Mouse (Mus musculus): ENCODE data around the gene Glrp1. TPM values are rescaled to one million over a fixed set of nuclear protein-coding genes. Genes with fewer than 3 reads are reported as not detected.

Gene Glrp1
- polyA plus RNA-seq, 1 experiment, result 0.07 TPM

DNA sequence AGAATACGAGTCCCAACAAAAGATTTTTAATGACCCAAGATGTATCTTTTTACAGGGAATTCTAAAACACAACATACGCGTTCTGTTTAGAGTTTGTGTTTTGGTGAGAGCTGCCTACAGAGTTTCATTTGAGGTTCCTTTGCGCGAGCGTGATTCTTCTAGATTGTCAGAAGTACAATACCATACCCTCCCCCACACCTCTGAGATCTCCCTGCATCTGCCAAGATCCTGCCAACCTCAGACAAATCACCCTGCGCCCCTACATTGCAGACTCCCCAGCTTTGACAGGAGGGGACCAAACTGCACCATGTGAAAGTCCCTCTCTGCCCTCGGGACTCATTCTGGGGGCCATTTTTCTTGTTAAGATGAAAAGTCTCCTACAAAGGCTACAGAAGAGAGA is 29.3 kb downstream of the Glrp1 start:
- 67% methylated on average over 8 of the region's 8 CpGs for WGBS

DNA sequence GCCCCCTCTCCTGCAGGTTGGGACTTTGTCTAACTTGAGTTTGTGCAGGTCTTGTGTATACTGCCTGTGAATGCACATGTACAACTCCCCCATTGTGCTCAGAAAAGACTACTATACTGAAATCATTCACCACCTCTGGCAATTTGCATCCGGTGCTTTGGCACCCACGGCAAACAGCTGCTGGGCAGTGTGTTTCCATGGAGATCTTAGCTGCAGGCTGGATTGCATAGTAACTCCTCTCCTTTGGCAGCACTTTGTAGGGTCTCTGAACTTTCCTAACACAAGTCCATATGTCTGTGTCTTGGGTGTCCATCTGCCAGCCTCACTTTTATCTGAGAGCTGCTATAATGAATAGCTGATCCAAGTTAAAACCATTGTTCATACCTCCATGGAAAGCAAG is 31.7 kb downstream of the Glrp1 start:
- Histone ChIP-seq H3K4me3 (replicated peaks; ENCODE audit: insufficient read depth, low read depth, low read length) (no peak overlapping the region), H3K27ac (ENCODE audit: insufficient read depth, low read length) (no peak overlapping the region), H3K27me3 (ENCODE audit: control insufficient read depth, insufficient read depth, low read length) (no peaks in the 10 kb centered on the region), H3K4me1 (ENCODE audit: control insufficient read depth, insufficient read depth, low read length) (no peaks in the 10 kb centered on the region)
- no peak for DNase-seq
- TF ChIP-seq POLR2A (IDR thresholded peaks at IDR 0.05; ENCODE audit: borderline replicate concordance, insufficient read depth, low read length), result no peak
- no peak for TF ChIP-seq CTCF (IDR thresholded peaks at IDR 0.05; ENCODE audit: borderline replicate concordance, insufficient read depth, low read depth, low read length)
- 8% methylated on average over 2 of the region's 2 CpGs for WGBS

More for the DNA sequence above, 29.3 kb downstream of the Glrp1 start:
- Histone ChIP-seq H3K4me3 (replicated peaks; ENCODE audit: insufficient read depth, low read depth, low read length) (no peak overlapping the region), H3K27ac (ENCODE audit: insufficient read depth, low read length) (no peak overlapping the region), H3K4me1 (ENCODE audit: control insufficient read depth, insufficient read depth, low read length) (no peaks in the 10 kb centered on the region), H3K27me3 (ENCODE audit: control insufficient read depth, insufficient read depth, low read length) (no peaks in the 10 kb centered on the region)
- TF ChIP-seq POLR2A (IDR thresholded peaks at IDR 0.05; ENCODE audit: borderline replicate concordance, insufficient read depth, low read length), result no peak
- no peak for TF ChIP-seq CTCF (IDR thresholded peaks at IDR 0.05; ENCODE audit: borderline replicate concordance, insufficient read depth, low read depth, low read length)
- DNase-seq, result no peak

DNA sequence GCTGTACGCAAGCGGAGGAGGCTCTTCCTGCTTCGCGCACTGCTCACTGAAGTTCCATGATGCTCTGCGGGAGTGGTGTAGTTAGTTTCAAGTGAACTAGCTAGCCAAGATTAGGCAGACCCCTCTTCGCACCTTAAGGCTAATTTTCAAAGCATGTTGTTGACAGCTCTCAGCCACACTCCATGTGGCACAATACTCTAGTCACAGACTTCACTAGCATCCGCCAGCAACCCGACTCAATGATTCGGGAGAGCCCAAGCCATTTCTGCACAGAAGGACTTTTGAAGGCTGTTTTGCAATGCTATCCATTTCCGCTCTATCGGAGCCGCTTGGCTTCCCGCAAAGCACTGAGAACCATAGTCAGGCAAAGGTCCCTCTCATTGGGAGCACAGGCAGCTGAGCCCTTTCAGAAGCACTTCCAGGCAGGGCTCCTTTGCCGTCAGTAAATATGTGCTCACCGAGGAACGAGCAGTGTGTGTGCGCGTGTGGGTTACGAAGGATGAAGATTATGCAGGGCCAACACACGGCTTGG is 33.2 kb downstream of the Glrp1 start:
- no peak for TF ChIP-seq POLR2A (IDR thresholded peaks at IDR 0.05; ENCODE audit: borderline replicate concordance, insufficient read depth, low read length)
- no peak for TF ChIP-seq CTCF (IDR thresholded peaks at IDR 0.05; ENCODE audit: borderline replicate concordance, insufficient read depth, low read depth, low read length)
- H3K27me3 ChIP-seq (ENCODE audit: control insufficient read depth, insufficient read depth, low read length), result no peaks in the 10 kb centered on the region

DNA sequence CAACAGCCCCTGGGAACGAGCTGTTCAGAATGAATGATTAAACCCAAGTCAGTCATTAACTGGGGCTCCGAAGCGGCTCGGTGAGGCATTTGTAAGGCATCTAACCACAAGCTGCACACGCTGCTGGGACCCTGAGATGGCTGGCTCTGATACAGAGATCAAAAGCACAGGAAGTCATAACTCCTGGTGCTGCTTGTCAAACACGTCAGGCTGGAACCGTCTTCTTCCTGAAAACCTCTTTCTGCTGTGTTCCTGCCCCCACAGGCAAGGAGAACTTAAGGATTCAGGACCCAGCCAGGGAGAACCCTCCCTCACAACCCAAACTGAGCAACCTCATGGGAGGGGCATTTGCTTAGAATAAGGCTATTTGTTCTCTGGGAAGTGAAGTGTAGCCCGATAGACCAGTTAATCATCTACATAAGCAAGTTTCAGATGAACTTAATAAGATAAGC is 34.3 kb downstream of the Glrp1 start:
- DNase-seq, result no peak
- Histone ChIP-seq H3K27ac (ENCODE audit: insufficient read depth, low read length) (no peak overlapping the region), H3K27me3 (ENCODE audit: control insufficient read depth, insufficient read depth, low read length) (no peaks in the 10 kb centered on the region), H3K4me3 (replicated peaks; ENCODE audit: insufficient read depth, low read depth, low read length) (no peak overlapping the region), H3K4me1 (ENCODE audit: control insufficient read depth, insufficient read depth, low read length) (no peaks in the 10 kb centered on the region)
- WGBS, result 63% methylated on average over 8 of the region's 8 CpGs
- TF ChIP-seq CTCF (IDR thresholded peaks at IDR 0.05; ENCODE audit: borderline replicate concordance, insufficient read depth, low read depth, low read length) (no peak), POLR2A (IDR thresholded peaks at IDR 0.05; ENCODE audit: borderline replicate concordance, insufficient read depth, low read length) (no peak)

More for the DNA sequence above, 33.2 kb downstream of the Glrp1 start:
- H3K27ac ChIP-seq (ENCODE audit: insufficient read depth, low read length), result no peak overlapping the region
- no peak for DNase-seq
- no peak overlapping the region for H3K4me3 ChIP-seq (replicated peaks; ENCODE audit: insufficient read depth, low read depth, low read length)
- H3K4me1 ChIP-seq (ENCODE audit: control insufficient read depth, insufficient read depth, low read length), result no peaks in the 10 kb centered on the region
- WGBS, result 79% methylated on average over 20 of the region's 20 CpGs

DNA sequence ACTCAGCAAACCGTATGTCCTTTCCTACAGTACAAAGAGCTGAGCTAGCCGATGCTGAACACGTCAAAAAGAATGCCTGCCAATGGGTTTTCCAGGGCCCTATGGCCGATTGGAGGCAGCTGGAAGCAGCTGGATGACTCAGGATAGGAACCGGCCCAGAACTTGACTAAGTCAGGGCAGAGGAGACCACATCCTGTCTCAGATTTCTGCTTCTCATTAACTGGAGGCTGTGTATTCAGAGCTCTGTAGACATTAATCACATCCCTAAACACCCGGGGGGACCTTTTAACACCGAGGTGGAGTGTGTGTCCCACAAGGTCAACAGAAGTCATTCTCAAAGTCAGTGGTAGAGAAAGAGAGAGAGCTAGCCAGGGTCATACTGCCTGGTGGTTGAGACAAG is 35.3 kb downstream of the Glrp1 start:
- Histone ChIP-seq H3K27me3 (ENCODE audit: control insufficient read depth, insufficient read depth, low read length) (no peaks in the 10 kb centered on the region), H3K4me3 (replicated peaks; ENCODE audit: insufficient read depth, low read depth, low read length) (no peak overlapping the region), H3K27ac (ENCODE audit: insufficient read depth, low read length) (no peak overlapping the region), H3K4me1 (ENCODE audit: control insufficient read depth, insufficient read depth, low read length) (no peaks in the 10 kb centered on the region)
- DNase-seq, result no peak
- TF ChIP-seq CTCF (IDR thresholded peaks at IDR 0.05; ENCODE audit: borderline replicate concordance, insufficient read depth, low read depth, low read length) (no peak), POLR2A (IDR thresholded peaks at IDR 0.05; ENCODE audit: borderline replicate concordance, insufficient read depth, low read length) (no peak)
- WGBS, result 79% methylated on average over 7 of the region's 7 CpGs

DNA sequence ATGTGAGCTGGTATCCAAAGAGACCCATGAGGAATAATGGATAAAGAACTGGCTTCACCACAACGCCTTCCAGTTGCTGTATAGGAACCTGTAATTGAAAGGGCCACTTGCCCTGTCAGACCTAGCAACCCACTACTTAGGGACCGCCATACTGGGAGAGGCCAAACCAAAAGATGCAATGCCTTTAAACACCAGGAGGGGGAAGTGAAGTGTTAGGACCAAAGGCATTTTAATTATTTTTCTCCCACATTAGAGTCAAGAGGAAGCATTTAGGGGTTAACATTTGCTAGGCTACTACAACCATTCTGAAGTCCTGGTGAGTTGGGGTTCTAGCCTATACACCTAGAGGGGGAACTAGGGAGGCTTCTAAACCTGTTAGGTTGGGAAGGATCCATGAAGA is 36.0 kb downstream of the Glrp1 start:
- WGBS, result 89% methylated on average over 2 of the region's 2 CpGs

DNA sequence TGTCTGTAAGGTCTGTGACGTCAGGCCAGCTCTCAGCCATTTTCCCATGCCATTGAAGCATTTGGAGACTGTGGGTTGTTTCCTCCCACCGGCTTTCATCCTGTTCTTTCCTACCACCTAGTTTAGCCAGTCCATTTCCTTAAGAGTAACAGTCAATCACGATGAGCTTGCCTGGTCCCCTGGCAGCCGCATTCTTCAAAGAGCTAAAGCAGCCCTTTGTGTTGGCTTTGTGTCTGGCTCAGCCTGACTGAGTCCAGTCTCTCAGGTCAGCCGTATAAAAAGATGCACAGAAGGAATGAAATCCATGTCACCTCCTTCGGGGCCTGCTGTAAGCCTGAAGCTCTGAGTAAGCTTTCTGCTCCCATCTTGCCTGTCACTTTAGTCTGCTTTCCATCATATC is 37.6 kb downstream of the Glrp1 start:
- Histone ChIP-seq H3K4me3 (replicated peaks; ENCODE audit: insufficient read depth, low read depth, low read length) (no peak overlapping the region), H3K27ac (ENCODE audit: insufficient read depth, low read length) (no peak overlapping the region), H3K27me3 (ENCODE audit: control insufficient read depth, insufficient read depth, low read length) (no peaks in the 10 kb centered on the region), H3K4me1 (ENCODE audit: control insufficient read depth, insufficient read depth, low read length) (no peaks in the 10 kb centered on the region)
- WGBS, result 41% methylated on average over 6 of the region's 6 CpGs
- TF ChIP-seq POLR2A (IDR thresholded peaks at IDR 0.05; ENCODE audit: borderline replicate concordance, insufficient read depth, low read length), result no peak
- TF ChIP-seq CTCF (IDR thresholded peaks at IDR 0.05; ENCODE audit: borderline replicate concordance, insufficient read depth, low read depth, low read length), result no peak
- DNase-seq, result no peak

More for the DNA sequence above, 36.0 kb downstream of the Glrp1 start:
- H3K4me3 ChIP-seq (replicated peaks; ENCODE audit: insufficient read depth, low read depth, low read length), result no peak overlapping the region
- no peaks in the 10 kb centered on the region for H3K4me1 ChIP-seq (ENCODE audit: control insufficient read depth, insufficient read depth, low read length)
- H3K27me3 ChIP-seq (ENCODE audit: control insufficient read depth, insufficient read depth, low read length), result no peaks in the 10 kb centered on the region
- DNase-seq, result no peak
- TF ChIP-seq CTCF (IDR thresholded peaks at IDR 0.05; ENCODE audit: borderline replicate concordance, insufficient read depth, low read depth, low read length), result no peak
- TF ChIP-seq POLR2A (IDR thresholded peaks at IDR 0.05; ENCODE audit: borderline replicate concordance, insufficient read depth, low read length), result no peak
- no peak overlapping the region for H3K27ac ChIP-seq (ENCODE audit: insufficient read depth, low read length)

DNA sequence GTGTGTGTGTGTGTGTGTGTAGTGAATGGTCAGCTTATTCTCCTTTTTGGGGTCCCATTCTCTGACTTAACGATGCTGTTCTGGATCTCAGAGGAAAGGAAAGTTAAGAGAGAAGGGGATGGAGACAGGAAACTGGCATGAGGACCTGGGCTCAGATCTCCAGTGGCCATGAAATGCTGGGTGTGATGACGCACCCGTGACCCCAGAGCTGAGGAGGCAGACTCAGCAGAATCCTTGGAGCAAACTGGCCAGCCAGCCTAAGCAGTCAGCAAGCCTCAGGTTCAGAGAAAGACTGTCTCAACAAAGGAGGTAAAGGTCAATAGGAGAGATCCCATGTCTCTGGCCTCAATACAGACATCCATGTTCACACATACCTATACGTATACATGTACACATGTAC is 40.1 kb downstream of the Glrp1 start:
- no peaks in the 10 kb centered on the region for H3K27me3 ChIP-seq (ENCODE audit: control insufficient read depth, insufficient read depth, low read length)
- 92% methylated on average over 4 of the region's 4 CpGs for WGBS
- DNase-seq, result no peak
- no peak overlapping the region for H3K4me3 ChIP-seq (replicated peaks; ENCODE audit: insufficient read depth, low read depth, low read length)
- H3K4me1 ChIP-seq (ENCODE audit: control insufficient read depth, insufficient read depth, low read length), result no peaks in the 10 kb centered on the region
- TF ChIP-seq POLR2A (IDR thresholded peaks at IDR 0.05; ENCODE audit: borderline replicate concordance, insufficient read depth, low read length), result no peak
- TF ChIP-seq CTCF (IDR thresholded peaks at IDR 0.05; ENCODE audit: borderline replicate concordance, insufficient read depth, low read depth, low read length), result no peak
- H3K27ac ChIP-seq (ENCODE audit: insufficient read depth, low read length), result no peak overlapping the region

Data from cerebellum, adult 2 months (tissue).